Comparison of ENCODE assay signal across 8 mouse cellular contexts in the genomic region with DNA sequence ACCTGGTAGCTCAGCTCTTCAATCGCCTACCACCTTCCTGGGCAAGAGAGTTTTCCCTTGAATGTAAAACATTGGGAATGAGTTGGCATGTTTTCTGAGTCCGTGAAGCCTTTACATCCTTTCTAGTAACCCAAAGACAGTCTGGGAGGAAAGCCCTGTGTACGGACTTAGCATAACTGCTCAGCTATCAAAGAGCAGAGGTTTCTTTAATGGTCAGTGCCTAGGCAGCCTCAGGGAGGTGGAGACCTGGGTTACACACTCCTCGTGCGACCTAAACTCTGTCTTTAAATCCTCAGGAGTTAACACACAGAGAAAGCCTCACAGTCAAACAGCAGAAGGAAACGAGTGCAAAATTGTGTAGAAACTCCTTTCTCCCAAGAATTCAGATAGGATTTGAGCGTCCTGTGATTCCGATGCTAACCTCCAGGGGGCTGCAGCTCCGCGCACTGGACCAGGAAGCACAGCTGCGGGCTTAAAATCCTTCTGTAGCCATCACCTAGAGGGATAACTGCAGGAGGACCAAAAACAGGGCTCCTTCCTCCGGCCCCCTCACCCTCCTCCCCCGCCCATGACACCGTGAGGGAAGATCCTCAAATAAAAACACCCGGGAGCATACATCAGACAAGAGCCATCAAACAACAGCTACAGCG. TPM values are rescaled to one million over a fixed set of nuclear protein-coding genes. Genes with fewer than 3 reads are reported as not detected.
DNase-seq lines count a peak whose midpoint lies in the region; ATAC-seq and TF ChIP-seq lines count a peak whose summit lies in the region.

No protein-coding gene starts in this region.

- 0 out of 2 replicates have a peak overlapping the region, but pooled peaks have one; percentile 47 for H3K9ac ChIP-seq in heart, embryonic 13.5 days
- no peak overlapping the region for H3K9ac ChIP-seq in kidney, postnatal 0 days (ENCODE audit: low read depth, low read length)
- no peak overlapping the region for H3K9ac ChIP-seq in liver, embryonic 13.5 days
- no peak overlapping the region for H3K9ac ChIP-seq in neural tube, embryonic 15.5 days (replicated peaks)

- TF ChIP-seq CTCF in kidney, postnatal 0 days (IDR thresholded peaks at IDR 0.05; ENCODE audit: low read depth): peak; percentile 84

- H3K27me3 ChIP-seq in embryonic facial prominence, embryonic 10.5 days (replicated peaks; ENCODE audit: low read depth, poor library complexity, severe bottlenecking): no peaks in the 10 kb centered on the region; the same call in 1 of the 2 replicates
- peaks cover 8% of the 10 kb centered on the region; the same call in 1 of the 2 replicates for H3K27me3 ChIP-seq in heart, embryonic 13.5 days (replicated peaks)
- H3K27me3 ChIP-seq in kidney, postnatal 0 days (ENCODE audit: insufficient read depth, low read length): no peaks in the 10 kb centered on the region
- H3K27me3 ChIP-seq in liver, embryonic 13.5 days: 0 out of 2 replicates have a peak, but pooled peaks cover 3% of the 10 kb centered on the region
- H3K27me3 ChIP-seq in neural tube, embryonic 15.5 days (replicated peaks): no peaks in the 10 kb centered on the region

- no peaks in the 10 kb centered on the region for H3K9me3 ChIP-seq in embryonic facial prominence, embryonic 10.5 days
- H3K9me3 ChIP-seq in heart, embryonic 13.5 days: no peaks in the 10 kb centered on the region
- no peaks in the 10 kb centered on the region for H3K9me3 ChIP-seq in kidney, postnatal 0 days (replicated peaks; ENCODE audit: low read length)
- no peaks in the 10 kb centered on the region for H3K9me3 ChIP-seq in liver, embryonic 13.5 days (replicated peaks)
- no peaks in the 10 kb centered on the region for H3K9me3 ChIP-seq in neural tube, embryonic 15.5 days (replicated peaks)

- 15% methylated on average over 16 of the region's 16 CpGs for WGBS in embryonic facial prominence, embryonic 10.5 days
- 10% methylated on average over 16 of the region's 16 CpGs for WGBS in heart, embryonic 13.5 days
- WGBS in kidney, postnatal 0 days: 9% methylated on average over 16 of the region's 16 CpGs
- 13% methylated on average over 16 of the region's 16 CpGs for WGBS in liver, embryonic 13.5 days (ENCODE audit: insufficient replicate concordance)
- 13% methylated on average over 16 of the region's 16 CpGs for WGBS in neural tube, embryonic 15.5 days

- H3K27ac ChIP-seq in embryonic facial prominence, embryonic 10.5 days (replicated peaks): no peak overlapping the region
- no peak overlapping the region for H3K27ac ChIP-seq in heart, embryonic 13.5 days (replicated peaks)
- H3K27ac ChIP-seq in kidney, postnatal 0 days: peak overlapping the region; percentile 63
- no peak overlapping the region for H3K27ac ChIP-seq in liver, embryonic 13.5 days
- no peak overlapping the region for H3K27ac ChIP-seq in neural tube, embryonic 15.5 days (replicated peaks)

- DNase-seq in 3134 (ENCODE audit: extremely low read depth, insufficient read length, low spot score): peak; percentile 38
- DNase-seq in adrenal gland, adult 2 months: peak; percentile 53
- DNase-seq in embryonic facial prominence, embryonic 10.5 days (ENCODE audit: low spot score): peak; percentile 77
- peak; percentile 86 for DNase-seq in kidney, postnatal 0 days (ENCODE audit: low spot score)
- DNase-seq in liver, embryonic 13.5 days: peak; percentile 3
- peak; percentile 23 for DNase-seq in urinary bladder, adult 2 months (ENCODE audit: low spot score)

- H3K4me2 ChIP-seq in heart, embryonic 13.5 days: peak overlapping the region; percentile 52
- H3K4me2 ChIP-seq in kidney, postnatal 0 days (ENCODE audit: low read length): peak overlapping the region; percentile 30
- H3K4me2 ChIP-seq in liver, embryonic 13.5 days: no peak overlapping the region
- peak overlapping the region; percentile 47 for H3K4me2 ChIP-seq in neural tube, embryonic 15.5 days

- no peaks in the 10 kb centered on the region for H3K36me3 ChIP-seq in embryonic facial prominence, embryonic 10.5 days (replicated peaks)
- H3K36me3 ChIP-seq in heart, embryonic 13.5 days: no peaks in the 10 kb centered on the region
- H3K36me3 ChIP-seq in kidney, postnatal 0 days (ENCODE audit: insufficient read depth, low read length): no peaks in the 10 kb centered on the region
- no peaks in the 10 kb centered on the region for H3K36me3 ChIP-seq in liver, embryonic 13.5 days
- no peaks in the 10 kb centered on the region for H3K36me3 ChIP-seq in neural tube, embryonic 15.5 days

- ATAC-seq in heart, embryonic 13.5 days (ENCODE audit: extremely low read depth, insufficient number of reproducible peaks, low FRiP score, low TSS enrichment): no peak
- no peak for ATAC-seq in kidney, postnatal 0 days (replicated peaks; ENCODE audit: low FRiP score, low read depth)
- no peak for ATAC-seq in liver, embryonic 13.5 days (ENCODE audit: low read depth)
- ATAC-seq in neural tube, embryonic 15.5 days (ENCODE audit: low FRiP score): no peak

- peaks cover 6% of the 10 kb centered on the region; the same call in 1 of the 2 replicates for H3K4me1 ChIP-seq in embryonic facial prominence, embryonic 10.5 days
- H3K4me1 ChIP-seq in heart, embryonic 13.5 days: 0 out of 2 replicates have a peak, but pooled peaks cover 3% of the 10 kb centered on the region
- peaks cover 5% of the 10 kb centered on the region; the same call in 1 of the 2 replicates for H3K4me1 ChIP-seq in kidney, postnatal 0 days (replicated peaks; ENCODE audit: insufficient read depth, low read length)
- H3K4me1 ChIP-seq in liver, embryonic 13.5 days (replicated peaks): no peaks in the 10 kb centered on the region
- H3K4me1 ChIP-seq in neural tube, embryonic 15.5 days: peaks cover 7% of the 10 kb centered on the region; the same call in 1 of the 2 replicates

- peak overlapping the region; percentile 35; the same call in 1 of the 2 replicates for H3K4me3 ChIP-seq in embryonic facial prominence, embryonic 10.5 days
- H3K4me3 ChIP-seq in heart, embryonic 13.5 days: peak overlapping the region; percentile 16; the same call in 1 of the 2 replicates
- no peak overlapping the region for H3K4me3 ChIP-seq in kidney, postnatal 0 days (replicated peaks; ENCODE audit: low read depth, low read length)
- H3K4me3 ChIP-seq in liver, embryonic 13.5 days (replicated peaks): no peak overlapping the region
- H3K4me3 ChIP-seq in neural tube, embryonic 15.5 days (replicated peaks): no peak overlapping the region

RNA-seq across cellular contexts. Expression of a gene that starts 14.0 kb away (rescaled TPM):
- total RNA-seq in adrenal gland, adult 2 months (2021): not detected
- not detected in 2 replicates for polyA plus RNA-seq in adrenal gland, adult 2 months (2012; rRNA removed)
- not detected in 2 replicates for polyA plus RNA-seq in embryonic facial prominence, embryonic 10.5 days (2016; fragmentation: Nextera tagmentation; extraction: Ambion mirVana)
- polyA plus RNA-seq in heart, embryonic 13.5 days (2015; fragmentation: Nextera tagmentation; extraction: Ambion mirVana): not detected in 2 replicates
- polyA plus RNA-seq in kidney, postnatal 0 days (2015; fragmentation: Nextera tagmentation; extraction: Ambion mirVana): 48.4 and 64.8 TPM in 2 replicates
- not detected in 2 replicates for polyA plus RNA-seq in liver, embryonic 13.5 days (2015; fragmentation: Nextera tagmentation; extraction: Ambion mirVana)
- not detected in 2 replicates for polyA plus RNA-seq in neural tube, embryonic 15.5 days (2015; fragmentation: Nextera tagmentation; extraction: Ambion mirVana)
- polyA plus RNA-seq in urinary bladder, adult 2 months (2012; rRNA removed): not detected in 2 replicates

RNA-seq across cellular contexts. Expression of a gene that starts 15.2 kb away (rescaled TPM):
- total RNA-seq in adrenal gland, adult 2 months (2021): not detected
- polyA plus RNA-seq in adrenal gland, adult 2 months (2012; rRNA removed): not detected in 2 replicates
- not detected in 2 replicates for polyA plus RNA-seq in embryonic facial prominence, embryonic 10.5 days (2016; fragmentation: Nextera tagmentation; extraction: Ambion mirVana)
- not detected in 2 replicates for polyA plus RNA-seq in heart, embryonic 13.5 days (2015; fragmentation: Nextera tagmentation; extraction: Ambion mirVana)
- 4.4 and 6.1 TPM in 2 replicates for polyA plus RNA-seq in kidney, postnatal 0 days (2015; fragmentation: Nextera tagmentation; extraction: Ambion mirVana)
- polyA plus RNA-seq in liver, embryonic 13.5 days (2015; fragmentation: Nextera tagmentation; extraction: Ambion mirVana): not detected in 2 replicates
- not detected in 2 replicates for polyA plus RNA-seq in neural tube, embryonic 15.5 days (2015; fragmentation: Nextera tagmentation; extraction: Ambion mirVana)
- not detected in 2 replicates for polyA plus RNA-seq in urinary bladder, adult 2 months (2012; rRNA removed)

RNA-seq across cellular contexts. Expression of a gene that starts 18.6 kb away (rescaled TPM):
- total RNA-seq in adrenal gland, adult 2 months (2021): not detected
- polyA plus RNA-seq in adrenal gland, adult 2 months (2012; rRNA removed): not detected in 2 replicates
- not detected in 2 replicates for polyA plus RNA-seq in embryonic facial prominence, embryonic 10.5 days (2016; fragmentation: Nextera tagmentation; extraction: Ambion mirVana)
- polyA plus RNA-seq in heart, embryonic 13.5 days (2015; fragmentation: Nextera tagmentation; extraction: Ambion mirVana): not detected in 2 replicates
- not detected in 2 replicates for polyA plus RNA-seq in kidney, postnatal 0 days (2015; fragmentation: Nextera tagmentation; extraction: Ambion mirVana)
- polyA plus RNA-seq in liver, embryonic 13.5 days (2015; fragmentation: Nextera tagmentation; extraction: Ambion mirVana): not detected in 2 replicates
- not detected in 2 replicates for polyA plus RNA-seq in neural tube, embryonic 15.5 days (2015; fragmentation: Nextera tagmentation; extraction: Ambion mirVana)
- polyA plus RNA-seq in urinary bladder, adult 2 months (2012; rRNA removed): not detected in 2 replicates

RNA-seq across cellular contexts. Expression of a gene that starts 26.2 kb away (rescaled TPM):
- under 1 TPM in 1 of 2 experiments, not detected in 1; 0.90 TPM for total RNA-seq in adrenal gland, adult 2 months (2021)
- not detected in 2 replicates for polyA plus RNA-seq in adrenal gland, adult 2 months (2012; rRNA removed)
- not detected in 2 replicates for polyA plus RNA-seq in embryonic facial prominence, embryonic 10.5 days (2016; fragmentation: Nextera tagmentation; extraction: Ambion mirVana)
- 0.75 and 1.0 TPM in 2 replicates for polyA plus RNA-seq in heart, embryonic 13.5 days (2015; fragmentation: Nextera tagmentation; extraction: Ambion mirVana)
- polyA plus RNA-seq in kidney, postnatal 0 days (2015; fragmentation: Nextera tagmentation; extraction: Ambion mirVana): 120 and 136 TPM in 2 replicates
- not detected in 2 replicates for polyA plus RNA-seq in liver, embryonic 13.5 days (2015; fragmentation: Nextera tagmentation; extraction: Ambion mirVana)
- not detected in 2 replicates for polyA plus RNA-seq in neural tube, embryonic 15.5 days (2015; fragmentation: Nextera tagmentation; extraction: Ambion mirVana)
- not detected in 2 replicates for polyA plus RNA-seq in urinary bladder, adult 2 months (2012; rRNA removed)

RNA-seq across cellular contexts. Expression of a gene that starts 35.8 kb away (rescaled TPM):
- total RNA-seq in adrenal gland, adult 2 months (2021): not detected
- not detected in 2 replicates for polyA plus RNA-seq in adrenal gland, adult 2 months (2012; rRNA removed)
- not detected in 2 replicates for polyA plus RNA-seq in embryonic facial prominence, embryonic 10.5 days (2016; fragmentation: Nextera tagmentation; extraction: Ambion mirVana)
- not detected in 2 replicates for polyA plus RNA-seq in heart, embryonic 13.5 days (2015; fragmentation: Nextera tagmentation; extraction: Ambion mirVana)
- 1.1 and 1.8 TPM in 2 replicates for polyA plus RNA-seq in kidney, postnatal 0 days (2015; fragmentation: Nextera tagmentation; extraction: Ambion mirVana)
- polyA plus RNA-seq in liver, embryonic 13.5 days (2015; fragmentation: Nextera tagmentation; extraction: Ambion mirVana): not detected in 2 replicates
- polyA plus RNA-seq in neural tube, embryonic 15.5 days (2015; fragmentation: Nextera tagmentation; extraction: Ambion mirVana): not detected in 2 replicates
- not detected in 2 replicates for polyA plus RNA-seq in urinary bladder, adult 2 months (2012; rRNA removed)

Comparison
In these comparisons a context has a peak if more than half of its experiments do, and no peak if none do; other contexts are left out.
1. DNase-seq: peak in every context shown above with its lines; median percentile 86 in kidney, postnatal 0 days; 77 in embryonic facial prominence, embryonic 10.5 days; 53 in adrenal gland, adult 2 months; 38 in 3134; 23 in urinary bladder, adult 2 months; 3 in liver, embryonic 13.5 days.
2. H3K4me3 ChIP-seq: peak in embryonic facial prominence, embryonic 10.5 days (single experiment) and heart, embryonic 13.5 days (single experiment); none in kidney, postnatal 0 days (single experiment), liver, embryonic 13.5 days (single experiment) and neural tube, embryonic 15.5 days (single experiment).
3. RNA of a gene that starts 14.0 kb away (polyA plus RNA-seq): 48.4 to 64.8 TPM in kidney, postnatal 0 days; not detected in adrenal gland, adult 2 months, not detected in embryonic facial prominence, embryonic 10.5 days, not detected in heart, embryonic 13.5 days, not detected in liver, embryonic 13.5 days, not detected in neural tube, embryonic 15.5 days and not detected in urinary bladder, adult 2 months; every median in the first group is over 10 times any median in the second.